In the genomic region with DNA sequence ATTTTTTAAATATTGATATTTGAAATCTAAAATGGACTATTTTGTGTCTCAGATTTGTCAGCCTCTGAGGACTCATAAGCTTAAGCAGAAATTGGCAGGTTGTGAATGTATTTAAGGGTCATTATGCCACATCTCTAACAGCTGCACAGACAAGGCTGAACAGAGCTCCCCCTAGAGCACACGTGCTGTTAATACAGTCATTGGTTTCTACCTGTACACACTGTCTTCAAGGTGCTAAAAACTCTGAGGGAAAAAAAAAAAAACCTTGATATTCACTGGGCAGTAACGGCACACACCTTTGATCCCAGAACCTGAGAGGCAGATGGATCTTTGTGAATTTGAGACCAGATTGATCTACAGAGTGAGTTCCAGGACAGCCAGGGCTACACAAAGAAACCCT, we compare ENCODE assay signal across 11 mouse cellular contexts. TPM values are rescaled to one million over a fixed set of nuclear protein-coding genes. Genes with fewer than 3 reads are reported as not detected.
DNase-seq lines count a peak whose midpoint lies in the region; ATAC-seq and TF ChIP-seq lines count a peak whose summit lies in the region.
"Had no signal": no experiment of that assay in that cellular context is flagged by ENCODE, and none has a peak within 500 bp of the region (broad histone marks: within the 10 kb centered on the region; RNA-seq: fewer than 3 reads in every experiment).

No protein-coding gene starts in this region.

- WGBS in lung, embryonic 14.5 days = 42% methylated on average over 2 of the region's 2 CpGs
- WGBS in stomach, postnatal 0 days = 46% methylated on average over 2 of the region's 2 CpGs
- 52% methylated on average over 2 of the region's 2 CpGs for WGBS in midbrain, embryonic 11.5 days

- no peak overlapping the region for H3K9ac ChIP-seq in lung, embryonic 14.5 days
- no peak overlapping the region for H3K9ac ChIP-seq in stomach, postnatal 0 days (ENCODE audit: low read length)
- H3K9ac ChIP-seq in midbrain, embryonic 11.5 days (ENCODE audit: low read length) = no peak overlapping the region

- DNase-seq in lung, embryonic 14.5 days = peak; percentile 29
- no peak for DNase-seq in lung, postnatal 10 days
- DNase-seq in brain, embryonic 14.5 days (ENCODE audit: low read depth) = no peak
- no peak for DNase-seq in stomach, postnatal 0 days (ENCODE audit: low spot score)
- no peak for DNase-seq in cerebellum, adult 8-10 months
- no peak for DNase-seq in midbrain, embryonic 11.5 days (ENCODE audit: low spot score, missing footprints)
- DNase-seq: adrenal gland, postnatal 10 days; layer of hippocampus, postnatal 36 days had no signal

- H3K4me2 ChIP-seq in lung, embryonic 14.5 days = no peak overlapping the region
- no peak overlapping the region for H3K4me2 ChIP-seq in stomach, postnatal 0 days (replicated peaks; ENCODE audit: low read depth)
- no peak overlapping the region for H3K4me2 ChIP-seq in midbrain, embryonic 11.5 days

- 0 out of 2 replicates have a peak, but pooled peaks cover 8% of the 10 kb centered on the region for H3K4me1 ChIP-seq in lung, embryonic 14.5 days (ENCODE audit: insufficient read depth)
- peaks cover 31% of the 10 kb centered on the region for H3K4me1 ChIP-seq in E14TG2a.4 (replicated peaks; ENCODE audit: low read depth, low read length)
- H3K4me1 ChIP-seq in stomach, postnatal 0 days (replicated peaks; ENCODE audit: control insufficient read depth, insufficient read depth) = 0 out of 2 replicates have a peak, but pooled peaks cover under 1% of the 10 kb centered on the region
- peaks cover 3% of the 10 kb centered on the region; the same call in 1 of the 2 replicates for H3K4me1 ChIP-seq in midbrain, embryonic 11.5 days (ENCODE audit: control insufficient read depth, insufficient read depth, low read length)

- no peak for TF ChIP-seq EP300 in stomach, postnatal 0 days (optimal IDR thresholded peaks at IDR 0.05)

- H3K9me3 ChIP-seq in lung, embryonic 14.5 days (ENCODE audit: low read depth, low read length) = no peaks in the 10 kb centered on the region
- no peaks in the 10 kb centered on the region for H3K9me3 ChIP-seq in E14TG2a.4 (ENCODE audit: low read length)
- H3K9me3 ChIP-seq in stomach, postnatal 0 days (ENCODE audit: control insufficient read depth, low read length) = no peaks in the 10 kb centered on the region
- no peaks in the 10 kb centered on the region for H3K9me3 ChIP-seq in midbrain, embryonic 11.5 days (ENCODE audit: control insufficient read depth, low read length)
- H3K9me3 ChIP-seq: forebrain, embryonic 10.5 days had no signal

- no peak overlapping the region for H3K4me3 ChIP-seq in lung, embryonic 14.5 days (ENCODE audit: low read depth, low read length)
- H3K4me3 ChIP-seq in E14TG2a.4 (replicated peaks; ENCODE audit: low read length) = no peak overlapping the region
- no peak overlapping the region for H3K4me3 ChIP-seq in stomach, postnatal 0 days (ENCODE audit: low read depth, low read length)
- no peak overlapping the region for H3K4me3 ChIP-seq in midbrain, embryonic 11.5 days (ENCODE audit: low read depth, low read length)
- H3K4me3 ChIP-seq: forebrain, embryonic 10.5 days had no signal

- no peaks in the 10 kb centered on the region for H3K27me3 ChIP-seq in lung, embryonic 14.5 days (ENCODE audit: insufficient read depth, low read length)
- no peaks in the 10 kb centered on the region for H3K27me3 ChIP-seq in E14TG2a.4 (ENCODE audit: insufficient read depth, low read length)
- no peaks in the 10 kb centered on the region for H3K27me3 ChIP-seq in stomach, postnatal 0 days (ENCODE audit: control insufficient read depth, insufficient read depth, low read length)
- no peaks in the 10 kb centered on the region for H3K27me3 ChIP-seq in midbrain, embryonic 11.5 days (ENCODE audit: control insufficient read depth, insufficient read depth, low read length)

- no peak for ATAC-seq in lung, embryonic 14.5 days (ENCODE audit: insufficient read depth)
- no peak for ATAC-seq in stomach, postnatal 0 days (ENCODE audit: low FRiP score, low TSS enrichment)
- ATAC-seq in midbrain, embryonic 11.5 days (ENCODE audit: low FRiP score) = no peak

- peak; percentile 48 for TF ChIP-seq CTCF in lung, embryonic 14.5 days (IDR thresholded peaks at IDR 0.05; ENCODE audit: low read depth)
- peak; percentile 79 for TF ChIP-seq CTCF in E14TG2a.4 (conservative IDR thresholded peaks at IDR 0.05; ENCODE audit: low read length)
- peak; percentile 37; the same call in 1 of the 2 replicates for TF ChIP-seq CTCF in brain, embryonic 14.5 days (IDR thresholded peaks at IDR 0.05; ENCODE audit: borderline replicate concordance, extremely low read depth, insufficient read depth, insufficient read length)
- peak; percentile 66 for TF ChIP-seq CTCF in stomach, postnatal 0 days (IDR thresholded peaks at IDR 0.05; ENCODE audit: low read depth)

- no peaks in the 10 kb centered on the region for H3K36me3 ChIP-seq in lung, embryonic 14.5 days (ENCODE audit: insufficient read depth)
- no peaks in the 10 kb centered on the region for H3K36me3 ChIP-seq in E14TG2a.4 (ENCODE audit: insufficient read depth, low read length)
- H3K36me3 ChIP-seq in stomach, postnatal 0 days (ENCODE audit: control insufficient read depth, insufficient read depth, low read length) = no peaks in the 10 kb centered on the region
- H3K36me3 ChIP-seq in midbrain, embryonic 11.5 days (ENCODE audit: control insufficient read depth, insufficient read depth, low read length) = no peaks in the 10 kb centered on the region
- H3K36me3 ChIP-seq: forebrain, embryonic 10.5 days had no signal

- no peak overlapping the region for H3K27ac ChIP-seq in lung, embryonic 14.5 days (ENCODE audit: low read depth)
- H3K27ac ChIP-seq in stomach, postnatal 0 days (replicated peaks) = no peak overlapping the region
- H3K27ac ChIP-seq in midbrain, embryonic 11.5 days (ENCODE audit: low read depth, low read length) = no peak overlapping the region
- H3K27ac ChIP-seq: forebrain, embryonic 10.5 days had no signal

- TF ChIP-seq POLR2A in brain, embryonic 14.5 days (IDR thresholded peaks at IDR 0.05; ENCODE audit: borderline replicate concordance, extremely low read depth, insufficient read depth, insufficient read length, poor library complexity, severe bottlenecking) = no peak

RNA-seq across cellular contexts. Expression of gene Evi5, which starts 15.9 kb away (rescaled TPM):
- 60.7 and 61.2 TPM in 2 replicates for polyA plus RNA-seq in lung, embryonic 14.5 days (2014; fragmentation: Nextera tagmentation; extraction: Ambion mirVana)
- 30.1 and 32.7 TPM in 2 replicates for polyA plus RNA-seq in brain, embryonic 14.5 days (2012; rRNA removed)
- polyA plus RNA-seq in stomach, postnatal 0 days (2015; fragmentation: Nextera tagmentation; extraction: Ambion mirVana) = 39.5 and 39.7 TPM in 2 replicates
- polyA plus RNA-seq in midbrain, embryonic 11.5 days (2014; fragmentation: Nextera tagmentation; extraction: Ambion mirVana) = 41.3 and 44.2 TPM in 2 replicates

RNA-seq across cellular contexts. Expression of gene Ube2d2b, which starts 29.1 kb away (rescaled TPM):
- 0.11 and 0.50 TPM in 2 replicates for polyA plus RNA-seq in lung, embryonic 14.5 days (2014; fragmentation: Nextera tagmentation; extraction: Ambion mirVana)
- polyA plus RNA-seq in brain, embryonic 14.5 days (2012; rRNA removed) = not detected in 2 replicates
- not detected in 2 replicates for polyA plus RNA-seq in stomach, postnatal 0 days (2015; fragmentation: Nextera tagmentation; extraction: Ambion mirVana)
- not detected in 2 replicates for polyA plus RNA-seq in midbrain, embryonic 11.5 days (2014; fragmentation: Nextera tagmentation; extraction: Ambion mirVana)
- polyA plus RNA-seq: small intestine, adult 2 months had no signal

RNA-seq across cellular contexts. Expression of gene Rpl5, which starts 41.3 kb away (rescaled TPM):
- 75.7 and 79.6 TPM in 2 replicates for polyA plus RNA-seq in lung, embryonic 14.5 days (2014; fragmentation: Nextera tagmentation; extraction: Ambion mirVana)
- 155 and 179 TPM in 2 replicates for polyA plus RNA-seq in brain, embryonic 14.5 days (2012; rRNA removed)
- 35.7 and 36.1 TPM in 2 replicates for polyA plus RNA-seq in stomach, postnatal 0 days (2015; fragmentation: Nextera tagmentation; extraction: Ambion mirVana)
- polyA plus RNA-seq in midbrain, embryonic 11.5 days (2014; fragmentation: Nextera tagmentation; extraction: Ambion mirVana) = 74.7 and 77.4 TPM in 2 replicates
